Mouse (Mus musculus) forebrain, embryonic 11.5 days (tissue): ENCODE measurements around the gene Sdccag8. TPM values are rescaled to one million over a fixed set of nuclear protein-coding genes. Genes with fewer than 3 reads are reported as not detected.

ENCODE experiments used
- microRNA counts: library from miRNA; unstranded; fragments of <30 nt; microRNA quantifications from one replicate; lab custom pipeline; 2015
- microRNA-seq: library from miRNA; unstranded; fragments of <30 nt; microRNA quantifications from one replicate; pipeline ENCODE4, GENCODE M21; 2016; ENCODE audit not compliant: insufficient number of aligned reads
- polyA plus RNA-seq: library from polyadenylated mRNA; unstranded; fragments of >200 nt; fragmentation: Nextera tagmentation; extraction: Ambion mirVana; gene quantifications from 2 replicates; pipeline ENCODE4 v1.2.1, GENCODE M21; 2014

Sdccag8 gene
- polyA plus RNA-seq, 1 experiment from 2014 or later, result 21.1 TPM

MicroRNA genes within 50 kb of the gene (microRNA counts, 519-probe panel; counts per million panel counts)
- 4,294 counts per million, percentile 34 among the panel's probes with 10 or more counts for microRNA mmu-miR-350 (lab: Ali Mortazavi, UCI)

Small RNA genes lying within 50 kb of the gene (microRNA-seq; reads per million reads assigned to microRNA genes)
- gene Gm25993, result not detected
- 460 reads per million, percentile 59 among the genes with 10 or more reads in this experiment for gene Mir350

Other genes starting within 250 kb of the Sdccag8 start
- gene Cep170, start 593 bp upstream of the Sdccag8 start, polyA plus RNA-seq, result 65.2 and 71.0 TPM in 2 replicates